Mouse (Mus musculus): ENCODE results near the gene Gm49354. TPM values are rescaled to one million over a fixed set of nuclear protein-coding genes. Genes with fewer than 3 reads are reported as not detected.

Gm49354 gene
- polyA plus RNA-seq, 1 experiment from 2014 or later, result not detected

- Histone ChIP-seq H3K9me3 (no peaks in the 10 kb centered on the region), H3K4me1 (replicated peaks) (peaks cover 40% of the 10 kb centered on the region), H3K4me2 (peak overlapping the region; percentile 71), H3K9ac (replicated peaks) (no peak overlapping the region), H3K27me3 (no peaks in the 10 kb centered on the region), H3K27ac (0 out of 2 replicates have a peak overlapping the region, but pooled peaks have one; percentile 24), H3K4me3 (replicated peaks) (no peak overlapping the region), H3K36me3 (peaks cover 26% of the 10 kb centered on the region)
- no peak for ATAC-seq (ENCODE audit: insufficient number of reproducible peaks, insufficient read depth, low FRiP score, low TSS enrichment, low read depth)
- 68% methylated on average over 11 of the region's 11 CpGs for WGBS
These were observed 15.1 kb downstream of the Gm49354 start for GRCm38 (mm10) chr13:59766786-59767515.

GRCm38 (mm10) chr13:59762791-59763190, 19.3 kb downstream of the Gm49354 start:
- Histone ChIP-seq H3K9ac (replicated peaks) (no peak overlapping the region), H3K4me2 (no peak overlapping the region), H3K27ac (no peak overlapping the region), H3K27me3 (no peaks in the 10 kb centered on the region), H3K36me3 (peaks cover 63% of the 10 kb centered on the region), H3K4me1 (replicated peaks) (peaks cover 22% of the 10 kb centered on the region), H3K9me3 (no peaks in the 10 kb centered on the region), H3K4me3 (replicated peaks) (no peak overlapping the region)
- 92% methylated on average over 7 of the region's 7 CpGs for WGBS
- ATAC-seq (ENCODE audit: insufficient number of reproducible peaks, insufficient read depth, low FRiP score, low TSS enrichment, low read depth), result no peak

- no peak for ATAC-seq (ENCODE audit: insufficient number of reproducible peaks, insufficient read depth, low FRiP score, low TSS enrichment, low read depth)
- no peak overlapping the region for H3K27ac ChIP-seq
- no peaks in the 10 kb centered on the region for H3K9me3 ChIP-seq
- no peaks in the 10 kb centered on the region for H3K27me3 ChIP-seq
- 92% methylated on average over 7 of the region's 7 CpGs for WGBS
- H3K9ac ChIP-seq (replicated peaks), result no peak overlapping the region
- no peak overlapping the region for H3K4me3 ChIP-seq (replicated peaks)
- H3K4me1 ChIP-seq (replicated peaks), result no peaks in the 10 kb centered on the region
- no peak overlapping the region for H3K4me2 ChIP-seq
- peaks cover 64% of the 10 kb centered on the region for H3K36me3 ChIP-seq
These were observed 25.1 kb downstream of the Gm49354 start for GRCm38 (mm10) chr13:59756906-59757305.

GRCm38 (mm10) chr13:59750310-59750709, 31.7 kb downstream of the Gm49354 start:
- peaks cover 9% of the 10 kb centered on the region for H3K36me3 ChIP-seq
- H3K4me3 ChIP-seq (replicated peaks), result no peak overlapping the region
- no peak overlapping the region for H3K27ac ChIP-seq
- no peak overlapping the region for H3K4me2 ChIP-seq
- ATAC-seq (ENCODE audit: insufficient number of reproducible peaks, insufficient read depth, low FRiP score, low TSS enrichment, low read depth), result no peak
- no peak overlapping the region for H3K9ac ChIP-seq (replicated peaks)
- no peaks in the 10 kb centered on the region for H3K27me3 ChIP-seq
- peaks cover 4% of the 10 kb centered on the region for H3K4me1 ChIP-seq (replicated peaks)
- WGBS, result 18% methylated on average over 12 of the region's 12 CpGs
- H3K9me3 ChIP-seq, result no peaks in the 10 kb centered on the region

- Histone ChIP-seq H3K36me3 (no peaks in the 10 kb centered on the region), H3K9ac (replicated peaks) (no peak within 1 kb of the TSS), H3K4me1 (replicated peaks) (peaks cover 4% of the 10 kb centered on the region), H3K9me3 (no peaks in the 10 kb centered on the region), H3K4me3 (replicated peaks) (no peak within 1 kb of the TSS), H3K27me3 (no peaks in the 10 kb centered on the region), H3K4me2 (no peak within 1 kb of the TSS), H3K27ac (no peak within 1 kb of the TSS)
- ATAC-seq (ENCODE audit: insufficient number of reproducible peaks, insufficient read depth, low FRiP score, low TSS enrichment, low read depth), result no peak
- WGBS, result 79% methylated on average over 9 of the region's 9 CpGs
These were observed 35.3 kb downstream of the Gm49354 start, which contains the start of gene 1700014D04Rik for GRCm38 (mm10) chr13:59746711-59747110. 1700014D04Rik (minus strand) TSS chr13:59746752.

- peaks cover 4% of the 10 kb centered on the region for H3K4me1 ChIP-seq (replicated peaks)
- H3K27ac ChIP-seq, result no peak overlapping the region
- ATAC-seq (ENCODE audit: insufficient number of reproducible peaks, insufficient read depth, low FRiP score, low TSS enrichment, low read depth), result no peak
- H3K9me3 ChIP-seq, result no peaks in the 10 kb centered on the region
- no peak overlapping the region for H3K9ac ChIP-seq (replicated peaks)
- H3K36me3 ChIP-seq, result no peaks in the 10 kb centered on the region
- no peak overlapping the region for H3K4me2 ChIP-seq
- 75% methylated on average over 6 of the region's 6 CpGs for WGBS
- H3K4me3 ChIP-seq (replicated peaks), result no peak overlapping the region
- no peaks in the 10 kb centered on the region for H3K27me3 ChIP-seq
These were observed 35.9 kb downstream of the Gm49354 start for GRCm38 (mm10) chr13:59746164-59746563.

GRCm38 (mm10) chr13:59745462-59745861, 36.6 kb downstream of the Gm49354 start:
- Histone ChIP-seq H3K4me1 (replicated peaks) (peaks cover 3% of the 10 kb centered on the region), H3K4me2 (no peak overlapping the region), H3K36me3 (no peaks in the 10 kb centered on the region), H3K9ac (replicated peaks) (no peak overlapping the region), H3K9me3 (no peaks in the 10 kb centered on the region), H3K27ac (no peak overlapping the region), H3K27me3 (no peaks in the 10 kb centered on the region), H3K4me3 (replicated peaks) (no peak overlapping the region)
- ATAC-seq (ENCODE audit: insufficient number of reproducible peaks, insufficient read depth, low FRiP score, low TSS enrichment, low read depth), result no peak
- WGBS, result 83% methylated on average over 6 of the region's 6 CpGs

GRCm38 (mm10) chr13:59741697-59742096, 40.3 kb downstream of the Gm49354 start:
- no peak overlapping the region for H3K4me2 ChIP-seq
- no peak overlapping the region for H3K27ac ChIP-seq
- no peaks in the 10 kb centered on the region for H3K36me3 ChIP-seq
- no peaks in the 10 kb centered on the region for H3K9me3 ChIP-seq
- no peak overlapping the region for H3K9ac ChIP-seq (replicated peaks)
- no peaks in the 10 kb centered on the region; the same call in 1 of the 2 replicates for H3K27me3 ChIP-seq
- no peak overlapping the region for H3K4me3 ChIP-seq (replicated peaks)
- no peak for ATAC-seq (ENCODE audit: insufficient number of reproducible peaks, insufficient read depth, low FRiP score, low TSS enrichment, low read depth)
- no peaks in the 10 kb centered on the region for H3K4me1 ChIP-seq (replicated peaks)
- WGBS, result 79% methylated on average over 10 of the region's 10 CpGs

GRCm38 (mm10) chr13:59741096-59741495, 40.9 kb downstream of the Gm49354 start:
- no peak for ATAC-seq (ENCODE audit: insufficient number of reproducible peaks, insufficient read depth, low FRiP score, low TSS enrichment, low read depth)
- Histone ChIP-seq H3K36me3 (no peaks in the 10 kb centered on the region), H3K27me3 (no peaks in the 10 kb centered on the region; the same call in 1 of the 2 replicates), H3K27ac (no peak overlapping the region), H3K4me3 (replicated peaks) (no peak overlapping the region), H3K9ac (replicated peaks) (no peak overlapping the region), H3K4me2 (no peak overlapping the region), H3K4me1 (replicated peaks) (no peaks in the 10 kb centered on the region), H3K9me3 (no peaks in the 10 kb centered on the region)
- 93% methylated on average over 11 of the region's 11 CpGs for WGBS

- no peak overlapping the region for H3K9ac ChIP-seq (replicated peaks)
- no peak overlapping the region for H3K4me3 ChIP-seq (replicated peaks)
- no peaks in the 10 kb centered on the region for H3K9me3 ChIP-seq
- H3K4me1 ChIP-seq (replicated peaks), result no peaks in the 10 kb centered on the region
- no peak overlapping the region for H3K27ac ChIP-seq
- H3K36me3 ChIP-seq, result no peaks in the 10 kb centered on the region
- H3K4me2 ChIP-seq, result no peak overlapping the region
- ATAC-seq (ENCODE audit: insufficient number of reproducible peaks, insufficient read depth, low FRiP score, low TSS enrichment, low read depth), result no peak
- WGBS, result 86% methylated on average over 4 of the region's 4 CpGs
- H3K27me3 ChIP-seq, result no peaks in the 10 kb centered on the region; the same call in 1 of the 2 replicates
These were observed 42.6 kb downstream of the Gm49354 start for GRCm38 (mm10) chr13:59739397-59739796.

- WGBS, result 82% methylated on average over 2 of the region's 2 CpGs
These were observed 43.6 kb downstream of the Gm49354 start for GRCm38 (mm10) chr13:59738455-59738854.

GRCm38 (mm10) chr13:59735190-59735589, 46.9 kb downstream of the Gm49354 start:
- ATAC-seq (ENCODE audit: insufficient number of reproducible peaks, insufficient read depth, low FRiP score, low TSS enrichment, low read depth), result no peak
- no peak overlapping the region for H3K4me2 ChIP-seq
- no peak overlapping the region for H3K9ac ChIP-seq (replicated peaks)
- no peak overlapping the region for H3K27ac ChIP-seq
- H3K4me3 ChIP-seq (replicated peaks), result no peak overlapping the region
- H3K9me3 ChIP-seq, result no peaks in the 10 kb centered on the region
- H3K36me3 ChIP-seq, result no peaks in the 10 kb centered on the region
- 29% methylated on average over 3 of the region's 3 CpGs for WGBS
- peaks cover 3% of the 10 kb centered on the region; the same call in 1 of the 2 replicates for H3K27me3 ChIP-seq
- no peaks in the 10 kb centered on the region for H3K4me1 ChIP-seq (replicated peaks)

More at GRCm38 (mm10) chr13:59738455-59738854, 43.6 kb downstream of the Gm49354 start:
- H3K27ac ChIP-seq, result no peak overlapping the region
- no peak overlapping the region for H3K9ac ChIP-seq (replicated peaks)
- H3K9me3 ChIP-seq, result no peaks in the 10 kb centered on the region
- no peak overlapping the region for H3K4me2 ChIP-seq
- no peak for ATAC-seq (ENCODE audit: insufficient number of reproducible peaks, insufficient read depth, low FRiP score, low TSS enrichment, low read depth)
- H3K36me3 ChIP-seq, result no peaks in the 10 kb centered on the region
- H3K4me3 ChIP-seq (replicated peaks), result no peak overlapping the region
- no peaks in the 10 kb centered on the region for H3K4me1 ChIP-seq (replicated peaks)
- no peaks in the 10 kb centered on the region; the same call in 1 of the 2 replicates for H3K27me3 ChIP-seq
